Mouse (Mus musculus) heart, postnatal 36 days (tissue): ENCODE measurements around the gene Cfap161. TPM values are rescaled to one million over a fixed set of nuclear protein-coding genes. Genes with fewer than 3 reads are reported as not detected.

Experiments
- DNase-seq, 2 experiments: peaks; one replicate each; pipeline ENCODE4 v3.0.0; 2021 to 2022
- intact Hi-C: fragments of 180-260 bp; cut with DNase I; formaldehyde crosslinking; loops from one replicate; pipeline ENCODE4 v1.15.1; 2025
- total RNA-seq, 2 experiments: library from RNA; stranded (reverse); gene quantifications; 2 replicates each; pipeline ENCODE4 v1.2.3; 2021

Cfap161 gene
- total RNA-seq, 2 experiments from 2014 or later, result not detected

- DNase-seq, result no peak
- intact Hi-C loops, result no loop called here
These were observed 12.3 kb upstream of the Cfap161 start for GRCm38 (mm10) chr7:83806934-83807333.

- intact Hi-C loops, result loop anchor here (2.0 to 5.0 kb wide), 3 partner anchors 36 to 235 kb away; no protein-coding TSS in a partner anchor
- DNase-seq, result no peak
These were observed 9.1 kb upstream of the Cfap161 start for GRCm38 (mm10) chr7:83803777-83804176.

DNA sequence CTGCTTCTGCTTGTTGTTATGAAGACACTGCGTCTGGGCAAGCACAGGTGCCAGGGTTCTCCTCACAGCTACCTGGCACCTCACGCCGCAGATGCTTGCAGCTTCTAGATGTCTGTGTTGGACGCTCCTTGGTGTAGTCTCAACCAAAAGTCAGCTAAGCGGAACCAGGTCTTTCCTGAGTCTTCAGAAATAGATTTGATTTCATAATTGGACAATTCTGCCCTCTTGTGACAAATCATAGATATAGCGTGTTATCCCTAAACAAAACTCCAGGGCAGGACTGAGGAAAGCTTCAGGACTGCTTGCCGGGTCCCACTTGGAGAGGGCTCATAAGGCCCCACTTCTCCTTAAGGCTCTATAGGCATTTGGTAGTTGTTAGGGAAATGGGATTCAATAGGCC, 7.8 kb upstream of the Cfap161 start:
- peak in 1 of 2 experiments; percentile 23 for DNase-seq
- intact Hi-C loops, result loop anchor here (1.0 to 5.0 kb wide), 4 partner anchors 35 to 234 kb away; no protein-coding TSS in a partner anchor

- no peak for DNase-seq
- intact Hi-C loops, result loop anchor here (1.0 to 5.0 kb wide), 4 partner anchors 35 to 233 kb away; no protein-coding TSS in a partner anchor
These were observed 7.3 kb upstream of the Cfap161 start for GRCm38 (mm10) chr7:83802007-83802406.

GRCm38 (mm10) chr7:83801483-83801875, 6.8 kb upstream of the Cfap161 start:
- DNase-seq, result no peak
- intact Hi-C loops, result loop anchor here (5.0 kb wide), 1 partner anchor 34 kb away; no protein-coding TSS in a partner anchor

GRCm38 (mm10) chr7:83800561-83801482, 6.1 kb upstream of the Cfap161 start:
- intact Hi-C loops, result loop anchor here (5.0 kb wide), 1 partner anchor 34 kb away; no protein-coding TSS in a partner anchor
- no peak for DNase-seq

DNA sequence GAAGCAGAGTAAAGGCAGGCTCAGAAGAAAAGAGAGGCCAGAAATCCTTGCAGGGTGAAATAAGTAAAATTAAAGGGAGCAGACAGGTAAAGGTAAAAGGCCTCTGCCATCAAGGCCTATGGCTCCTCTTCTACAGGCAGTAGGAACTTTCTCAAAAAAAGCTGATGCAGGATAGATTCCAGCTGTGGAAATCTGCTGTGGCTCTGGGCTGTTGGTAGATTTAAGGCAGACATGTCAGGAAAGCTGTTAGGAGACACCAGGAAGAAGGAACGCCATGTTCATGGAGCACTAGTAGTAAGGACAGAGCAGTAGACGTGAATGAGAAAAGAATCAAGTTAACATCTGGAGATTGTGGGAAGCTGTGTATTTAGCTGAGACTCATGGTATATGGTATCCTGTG, 5.4 kb upstream of the Cfap161 start:
- intact Hi-C loops, result loop anchor here (5.0 kb wide), 1 partner anchor 33 kb away; no protein-coding TSS in a partner anchor
- no peak for DNase-seq

- intact Hi-C loops, result no loop called here
These were observed 3.3 kb upstream of the Cfap161 start for GRCm38 (mm10) chr7:83798004-83798403.

DNA sequence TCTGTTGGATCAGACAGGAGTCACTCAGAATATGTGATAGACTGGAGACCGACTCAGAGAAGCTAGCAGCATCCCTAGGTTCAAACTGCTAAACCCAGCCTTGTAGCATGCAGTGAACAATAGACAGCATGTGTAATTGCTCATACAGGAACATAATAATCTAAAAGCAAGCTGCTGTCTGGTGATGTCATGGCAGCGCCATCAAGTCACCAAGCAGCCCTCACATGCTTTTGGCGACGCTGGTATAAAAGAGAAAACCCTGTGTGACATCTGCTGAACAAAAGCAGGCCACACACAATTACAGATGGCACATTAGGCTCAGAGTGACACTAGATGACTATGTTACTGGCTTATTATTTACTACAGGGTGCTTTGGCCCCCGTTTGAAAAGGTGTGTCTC, 1.5 kb upstream of the Cfap161 start:
- no peak for DNase-seq
- intact Hi-C loops, result no loop called here

More at GRCm38 (mm10) chr7:83798004-83798403, 3.3 kb upstream of the Cfap161 start:
- DNase-seq, result no peak

GRCm38 (mm10) chr7:83794006-83794683, 535 bp downstream of the Cfap161 start:
- intact Hi-C loops, result no loop called here
- DNase-seq, result no peak

DNA sequence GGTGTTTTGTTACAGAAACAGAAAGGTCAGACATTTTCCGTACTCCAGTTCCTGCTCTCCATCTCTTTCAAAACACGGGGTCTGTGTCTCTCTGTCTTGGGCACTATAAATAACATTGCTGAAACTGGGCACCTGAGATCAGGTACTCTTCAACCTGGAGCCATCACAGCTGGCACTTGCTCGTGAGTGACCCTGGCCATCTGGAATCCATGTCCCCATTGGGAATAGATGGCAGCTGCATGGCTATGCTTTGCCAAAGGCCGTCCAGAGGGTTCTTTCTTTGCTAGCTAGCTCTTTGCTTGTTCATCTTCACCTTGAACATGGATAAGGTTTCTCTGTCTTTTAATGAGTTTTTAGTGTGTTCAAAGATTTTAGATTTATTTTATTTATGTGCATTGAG, 13.8 kb downstream of the Cfap161 start:
- intact Hi-C loops, result no loop called here
- DNase-seq, result no peak

GRCm38 (mm10) chr7:83780026-83780425, 14.7 kb downstream of the Cfap161 start:
- no peak for DNase-seq
- intact Hi-C loops, result no loop called here

- intact Hi-C loops, result no loop called here
- DNase-seq, result no peak
These were observed 15.7 kb downstream of the Cfap161 start for GRCm38 (mm10) chr7:83779028-83779427.

- intact Hi-C loops, result no loop called here
These were observed 16.2 kb downstream of the Cfap161 start for GRCm38 (mm10) chr7:83778516-83778915.

GRCm38 (mm10) chr7:83774721-83775120, 20.0 kb downstream of the Cfap161 start:
- intact Hi-C loops, result loop anchor here (1.0 to 5.0 kb wide), 3 partner anchors 79 to 206 kb away; no protein-coding TSS in a partner anchor
- DNase-seq, result peak; percentile 30 to 31

More at GRCm38 (mm10) chr7:83778516-83778915, 16.2 kb downstream of the Cfap161 start:
- DNase-seq, result no peak

DNA sequence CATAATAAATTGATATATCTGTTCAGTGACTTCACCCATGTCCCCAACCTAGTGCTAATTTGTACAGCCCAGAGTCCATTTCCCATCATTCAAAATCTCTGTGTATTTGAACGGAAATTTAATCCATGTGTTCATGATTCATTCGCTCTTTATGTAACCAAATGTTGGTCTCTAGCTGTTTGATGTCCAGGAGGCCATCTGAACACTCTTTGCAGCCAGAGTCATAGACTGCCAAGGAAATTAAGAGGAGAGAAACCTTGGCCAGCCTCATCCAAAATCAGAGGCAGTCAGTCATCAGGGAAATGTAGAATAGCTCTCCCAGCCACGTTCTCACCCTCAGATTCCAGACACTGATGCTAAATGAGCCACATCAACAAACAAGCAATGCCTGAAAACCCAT, 31.0 kb downstream of the Cfap161 start:
- intact Hi-C loops, result no loop called here
- DNase-seq, result no peak

DNA sequence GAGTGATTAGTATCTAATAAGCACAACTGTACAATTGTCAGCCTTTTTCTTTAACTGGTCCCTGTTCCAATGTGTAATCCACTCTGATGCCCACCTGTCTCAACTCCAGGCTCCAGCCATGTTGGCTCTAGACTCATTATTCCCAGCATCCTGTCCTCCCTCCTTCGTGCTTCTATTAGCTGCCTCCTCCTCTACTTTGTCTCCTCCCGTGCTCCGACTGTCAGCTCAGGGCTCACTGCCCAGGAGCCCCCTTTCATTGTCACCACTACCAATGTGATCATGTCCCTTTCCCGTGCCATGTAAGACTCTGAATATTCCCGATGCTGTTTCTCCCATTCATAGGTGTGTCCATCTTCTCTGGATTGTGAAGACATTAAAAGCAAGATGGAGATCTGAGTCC, 32.3 kb downstream of the Cfap161 start:
- DNase-seq, result no peak
- intact Hi-C loops, result no loop called here

DNA sequence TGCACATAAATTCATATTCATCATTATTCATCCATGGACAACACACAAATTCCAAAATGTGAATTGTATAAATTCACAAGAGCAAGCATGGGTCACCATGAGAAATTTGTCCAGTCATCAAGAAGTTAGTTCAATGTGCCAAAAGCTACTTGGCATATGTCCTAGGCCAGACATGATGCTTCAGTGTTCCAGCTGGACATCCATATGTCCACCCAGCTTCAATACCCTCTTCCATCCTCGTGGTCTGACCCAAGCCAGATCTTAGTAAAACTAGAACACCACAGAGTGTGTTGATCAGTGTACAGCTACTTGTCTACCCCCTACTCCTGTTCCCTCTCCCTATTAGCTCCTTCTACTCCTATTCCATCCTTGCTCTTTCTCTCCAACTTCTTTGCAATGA, 43.6 kb downstream of the Cfap161 start:
- intact Hi-C loops, result no loop called here

GRCm38 (mm10) chr7:83748405-83748804, 46.3 kb downstream of the Cfap161 start:
- no peak for DNase-seq
- intact Hi-C loops, result no loop called here

More for the DNA sequence above, 43.6 kb downstream of the Cfap161 start:
- DNase-seq, result no peak

- peak in 1 of 2 experiments; percentile 20 for DNase-seq
- intact Hi-C loops, result no loop called here
These were observed 48.5 kb downstream of the Cfap161 start for GRCm38 (mm10) chr7:83746107-83746687.
